Mouse (Mus musculus) liver, embryonic 14.5 days (tissue): ENCODE data around the gene Pla2g6.

Experiments used
- CTCF ChIP-seq: IDR thresholded peaks from 2 replicates; pipeline ENCODE4 v1.5.1; 2016; ENCODE audit warnings: antibody characterized with exemption, low read depth, control low read depth
- EP300 ChIP-seq: IDR thresholded peaks from 2 replicates; pipeline ENCODE4 v1.6.1; 2016; ENCODE audit warnings: antibody characterized with exemption, low read depth

DNA sequence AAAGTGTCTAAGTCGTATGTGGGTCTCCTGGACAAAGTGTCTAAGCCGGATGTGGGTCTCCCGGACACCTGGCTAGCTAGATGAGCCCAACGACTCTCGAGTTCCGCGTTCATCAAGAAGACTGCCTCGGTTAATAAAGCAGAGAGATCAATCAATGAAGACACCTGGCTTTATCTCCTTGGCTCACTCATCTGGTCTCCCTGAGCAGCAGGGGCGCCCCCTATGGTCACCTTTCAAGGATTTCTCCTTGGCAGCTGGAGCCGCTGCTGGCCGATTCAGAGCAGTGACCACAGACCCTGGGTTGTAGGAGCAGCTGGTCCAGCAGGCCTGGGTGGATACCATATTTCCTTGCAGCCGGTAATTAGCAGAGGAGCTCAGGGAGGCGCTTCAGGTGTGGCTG, 65.8 kb downstream of the Pla2g6 start:
- TF ChIP-seq CTCF (peak; percentile 41; the same call in 1 of the 2 replicates), EP300 (no peak)
